ENCODE assay signal across 19 mouse cellular contexts in the genomic region with DNA sequence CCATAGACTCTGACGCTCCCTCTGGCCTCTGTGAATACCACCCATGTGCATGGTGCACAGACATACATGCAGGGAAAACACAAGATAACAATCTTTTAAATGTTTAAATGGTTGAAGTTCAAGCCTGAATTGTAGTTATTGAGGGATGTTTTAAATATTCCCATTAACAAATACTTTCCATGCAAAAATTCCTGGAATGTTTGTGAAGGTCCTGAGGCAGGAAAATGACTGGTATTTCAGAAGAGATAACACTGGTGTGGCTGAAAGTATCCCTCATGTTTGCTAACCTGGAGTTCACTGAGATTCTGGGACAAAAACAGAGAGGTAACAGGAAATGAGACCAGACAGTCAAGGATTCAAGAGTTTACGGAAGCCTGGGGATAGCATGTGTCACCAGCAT. TPM values are rescaled to one million over a fixed set of nuclear protein-coding genes. Genes with fewer than 3 reads are reported as not detected.
DNase-seq lines count a peak whose midpoint lies in the region; ATAC-seq and TF ChIP-seq lines count a peak whose summit lies in the region.
"Had no signal": no experiment of that assay in that cellular context is flagged by ENCODE, and none has a peak within 500 bp of the region (broad histone marks: within the 10 kb centered on the region; RNA-seq: fewer than 3 reads in every experiment).

No protein-coding gene starts in this region.

- H3K36me3 ChIP-seq in heart, embryonic 13.5 days, result peaks cover 4% of the 10 kb centered on the region; the same call in 1 of the 2 replicates
- H3K36me3 ChIP-seq in kidney, postnatal 0 days (ENCODE audit: insufficient read depth, low read length), result no peaks in the 10 kb centered on the region
- H3K36me3 ChIP-seq in kidney, embryonic 16.5 days (ENCODE audit: insufficient read depth, low read length), result no peaks in the 10 kb centered on the region
- H3K36me3 ChIP-seq: embryonic facial prominence, embryonic 12.5 days; hindbrain, embryonic 13.5 days; midbrain, embryonic 13.5 days; neural tube, embryonic 12.5 days had no signal

- H3K27ac ChIP-seq in heart, embryonic 13.5 days (replicated peaks), result peak overlapping the region; percentile 46
- H3K27ac ChIP-seq in kidney, postnatal 0 days, result 0 out of 2 replicates have a peak overlapping the region, but pooled peaks have one; percentile 19
- no peak overlapping the region for H3K27ac ChIP-seq in kidney, embryonic 16.5 days (ENCODE audit: low read length)
- peak overlapping the region; percentile 70 for H3K27ac ChIP-seq in brown adipose tissue, adult 24 weeks (replicated peaks; ENCODE audit: low read depth, low read length)
- H3K27ac ChIP-seq: embryonic facial prominence, embryonic 12.5 days; hindbrain, embryonic 13.5 days; midbrain, embryonic 13.5 days; neural tube, embryonic 12.5 days had no signal

- intact Hi-C loops in heart, postnatal 36 days (cut with DNase I), result no loop called here

- no peak overlapping the region for H3K4me3 ChIP-seq in heart, embryonic 13.5 days
- no peak overlapping the region for H3K4me3 ChIP-seq in kidney, postnatal 0 days (replicated peaks; ENCODE audit: low read depth, low read length)
- no peak overlapping the region for H3K4me3 ChIP-seq in kidney, embryonic 16.5 days (ENCODE audit: low read length)
- H3K4me3 ChIP-seq in brown adipose tissue, adult 24 weeks (ENCODE audit: insufficient read depth, low read depth, low read length), result no peak overlapping the region
- H3K4me3 ChIP-seq: embryonic facial prominence, embryonic 12.5 days; hindbrain, embryonic 13.5 days; midbrain, embryonic 13.5 days; neural tube, embryonic 12.5 days had no signal

- no peak overlapping the region for H3K9ac ChIP-seq in heart, embryonic 13.5 days
- no peak overlapping the region for H3K9ac ChIP-seq in kidney, postnatal 0 days (ENCODE audit: low read depth, low read length)
- no peak overlapping the region for H3K9ac ChIP-seq in kidney, embryonic 16.5 days (replicated peaks; ENCODE audit: low read length)
- H3K9ac ChIP-seq: embryonic facial prominence, embryonic 12.5 days; hindbrain, embryonic 13.5 days; lung, embryonic 14.5 days; midbrain, embryonic 13.5 days; neural tube, embryonic 12.5 days had no signal

- no peaks in the 10 kb centered on the region for H3K27me3 ChIP-seq in heart, embryonic 13.5 days (replicated peaks)
- no peaks in the 10 kb centered on the region for H3K27me3 ChIP-seq in kidney, postnatal 0 days (ENCODE audit: insufficient read depth, low read length)
- no peaks in the 10 kb centered on the region for H3K27me3 ChIP-seq in kidney, embryonic 16.5 days (ENCODE audit: insufficient read depth, low read length)
- H3K27me3 ChIP-seq: embryonic facial prominence, embryonic 12.5 days; hindbrain, embryonic 13.5 days; midbrain, embryonic 13.5 days; neural tube, embryonic 12.5 days had no signal

- TF ChIP-seq CTCF in kidney, postnatal 0 days (IDR thresholded peaks at IDR 0.05; ENCODE audit: low read depth), result no peak

- peaks cover 28% of the 10 kb centered on the region for H3K4me1 ChIP-seq in heart, embryonic 13.5 days
- H3K4me1 ChIP-seq in kidney, postnatal 0 days (replicated peaks; ENCODE audit: insufficient read depth, low read length), result peaks cover 5% of the 10 kb centered on the region
- peaks cover 17% of the 10 kb centered on the region for H3K4me1 ChIP-seq in kidney, embryonic 16.5 days (ENCODE audit: insufficient read depth, low read length)
- peaks cover 28% of the 10 kb centered on the region for H3K4me1 ChIP-seq in brown adipose tissue, adult 24 weeks (ENCODE audit: control insufficient read depth, insufficient read depth, insufficient read length, low read length)
- H3K4me1 ChIP-seq: midbrain, embryonic 13.5 days; neural tube, embryonic 12.5 days had no signal

- H3K9me3 ChIP-seq in heart, embryonic 13.5 days, result no peaks in the 10 kb centered on the region
- H3K9me3 ChIP-seq in kidney, postnatal 0 days (replicated peaks; ENCODE audit: low read length), result no peaks in the 10 kb centered on the region
- no peaks in the 10 kb centered on the region for H3K9me3 ChIP-seq in kidney, embryonic 16.5 days (ENCODE audit: low read length)
- H3K9me3 ChIP-seq: embryonic facial prominence, embryonic 12.5 days; hindbrain, embryonic 13.5 days; midbrain, embryonic 13.5 days; neural tube, embryonic 12.5 days had no signal

- ATAC-seq in heart, embryonic 13.5 days (ENCODE audit: extremely low read depth, insufficient number of reproducible peaks, low FRiP score, low TSS enrichment), result no peak
- ATAC-seq in kidney, postnatal 0 days (replicated peaks; ENCODE audit: low FRiP score, low read depth), result no peak
- ATAC-seq in kidney, embryonic 16.5 days (ENCODE audit: low FRiP score, low TSS enrichment), result no peak
- ATAC-seq: forebrain, embryonic 16.5 days; midbrain, embryonic 13.5 days had no signal

- no peak for DNase-seq in heart, postnatal 36 days
- no peak for DNase-seq in kidney, postnatal 0 days (ENCODE audit: low spot score)
- DNase-seq in Muller cell, postnatal 12 days (ENCODE audit: inconsistent ontology term), result peak; percentile 58
- no peak for DNase-seq in adrenal gland, postnatal 25 days
- DNase-seq: adrenal gland, adult 2 months; cerebellum, postnatal 10 days; left cerebral cortex, postnatal 4 days; liver; right cerebral cortex, postnatal 4 days had no signal

- 53% methylated on average over 2 of the region's 2 CpGs for WGBS in heart, embryonic 13.5 days
- WGBS in kidney, postnatal 0 days, result 81% methylated on average over 2 of the region's 2 CpGs
- WGBS in kidney, embryonic 16.5 days, result 77% methylated on average over 2 of the region's 2 CpGs

- no peak overlapping the region for H3K4me2 ChIP-seq in heart, embryonic 13.5 days
- H3K4me2 ChIP-seq in kidney, postnatal 0 days (ENCODE audit: low read length), result no peak overlapping the region
- H3K4me2 ChIP-seq in kidney, embryonic 16.5 days (replicated peaks; ENCODE audit: low read depth, low read length), result no peak overlapping the region
- H3K4me2 ChIP-seq: embryonic facial prominence, embryonic 12.5 days; hindbrain, embryonic 13.5 days; lung, embryonic 14.5 days; midbrain, embryonic 13.5 days; neural tube, embryonic 12.5 days had no signal

RNA-seq across cellular contexts. Expression of a gene that starts 7.6 kb away (rescaled TPM):
- 9.9 and 13.9 TPM in 2 replicates for polyA plus RNA-seq in heart, embryonic 13.5 days (2015; fragmentation: Nextera tagmentation; extraction: Ambion mirVana)
- total RNA-seq in heart, postnatal 36 days (2021), result 10 to 100 TPM; 45.5 to 46.0 TPM
- 9.6 and 9.7 TPM in 2 replicates for polyA plus RNA-seq in kidney, postnatal 0 days (2015; fragmentation: Nextera tagmentation; extraction: Ambion mirVana)
- 10.3 and 13.4 TPM in 2 replicates for polyA plus RNA-seq in kidney, embryonic 16.5 days (2015; fragmentation: Nextera tagmentation; extraction: Ambion mirVana)
- 13.0 and 14.6 TPM in 2 replicates for polyA plus RNA-seq in brown adipose tissue, adult 24 weeks (2012; ENCODE audit: insufficient read depth, insufficient read length, missing spikeins)
- total RNA-seq in adrenal gland, postnatal 25 days (2021), result 38.6 and 62.1 TPM in 2 replicates

RNA-seq across cellular contexts. Expression of a gene that starts 39.5 kb away (rescaled TPM):
- polyA plus RNA-seq in heart, embryonic 13.5 days (2015; fragmentation: Nextera tagmentation; extraction: Ambion mirVana), result 0.11 TPM in 1 of 2 replicates, not detected in the other
- not detected for total RNA-seq in heart, postnatal 36 days (2021)
- 0.33 and 0.59 TPM in 2 replicates for polyA plus RNA-seq in kidney, postnatal 0 days (2015; fragmentation: Nextera tagmentation; extraction: Ambion mirVana)
- polyA plus RNA-seq in kidney, embryonic 16.5 days (2015; fragmentation: Nextera tagmentation; extraction: Ambion mirVana), result 0.30 and 0.50 TPM in 2 replicates
- not detected in 2 replicates for polyA plus RNA-seq in brown adipose tissue, adult 24 weeks (2012; ENCODE audit: insufficient read depth, insufficient read length, missing spikeins)
- total RNA-seq in adrenal gland, postnatal 25 days (2021), result not detected in 2 replicates
- total RNA-seq: adrenal gland, adult 2 months; megakaryocyte progenitor cell, adult 5-6 weeks had no signal

RNA-seq across cellular contexts. Expression of a gene that starts 52.3 kb away (rescaled TPM):
- polyA plus RNA-seq in heart, embryonic 13.5 days (2015; fragmentation: Nextera tagmentation; extraction: Ambion mirVana), result 3.8 and 4.0 TPM in 2 replicates
- 10 to 100 TPM; 32.8 to 33.4 TPM for total RNA-seq in heart, postnatal 36 days (2021)
- polyA plus RNA-seq in kidney, postnatal 0 days (2015; fragmentation: Nextera tagmentation; extraction: Ambion mirVana), result 7.8 and 9.1 TPM in 2 replicates
- 3.0 and 3.5 TPM in 2 replicates for polyA plus RNA-seq in kidney, embryonic 16.5 days (2015; fragmentation: Nextera tagmentation; extraction: Ambion mirVana)
- 33.8 and 37.9 TPM in 2 replicates for polyA plus RNA-seq in brown adipose tissue, adult 24 weeks (2012; ENCODE audit: insufficient read depth, insufficient read length, missing spikeins)
- 51.3 and 53.2 TPM in 2 replicates for total RNA-seq in adrenal gland, postnatal 25 days (2021)
